Mouse (Mus musculus): Measurements from ENCODE around the gene Sox5.

Sox5 gene

GRCm38 (mm10) chr6:144052487-144052886 lies 729.3 kb downstream of the Sox5 start:
- in situ Hi-C loops (cut with MboI, MseI), result no loop called here

GRCm38 (mm10) chr6:144051316-144051715 lies 730.5 kb downstream of the Sox5 start:
- in situ Hi-C loops (cut with MboI, MseI), result no loop called here

DNA sequence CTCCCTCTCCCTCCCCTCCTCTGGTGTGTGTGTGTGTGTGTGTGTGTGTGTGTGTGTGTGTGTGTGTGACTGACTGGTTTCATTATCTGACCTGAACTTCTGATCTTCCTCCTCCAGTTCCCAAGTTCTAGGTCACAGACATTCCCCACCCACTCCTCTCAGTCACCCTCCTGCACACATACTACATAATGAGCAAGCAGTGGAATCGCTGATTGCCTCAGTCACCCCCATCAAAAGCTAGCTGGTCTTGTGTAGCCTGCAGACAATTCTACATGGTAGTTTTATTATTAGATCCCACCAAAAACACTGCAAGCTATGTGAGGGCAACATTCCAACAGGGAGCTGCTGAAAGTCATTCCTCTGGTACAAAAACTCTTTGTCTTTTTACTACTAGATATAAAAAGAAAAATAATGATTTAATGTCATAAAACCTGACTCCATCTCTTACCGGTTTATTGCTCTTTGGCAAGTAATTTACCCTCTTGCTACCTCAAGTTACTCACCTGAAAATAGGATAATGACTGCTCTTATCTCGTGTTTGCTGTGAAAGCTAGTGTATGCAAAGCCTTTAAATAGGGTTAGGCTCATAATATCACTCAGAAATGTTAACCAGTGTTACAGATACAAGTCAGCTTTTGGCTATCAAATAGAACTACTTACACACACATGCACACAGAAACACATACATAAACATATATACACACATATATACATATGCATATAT lies 733.4 kb downstream of the Sox5 start:
- in situ Hi-C loops (cut with MboI, MseI), result no loop called here

- in situ Hi-C loops (cut with MboI, MseI), result no loop called here
These were observed 736.3 kb downstream of the Sox5 start for GRCm38 (mm10) chr6:144045503-144045902.

GRCm38 (mm10) chr6:144044381-144044780 lies 737.4 kb downstream of the Sox5 start:
- in situ Hi-C loops (cut with MboI, MseI), result no loop called here

DNA sequence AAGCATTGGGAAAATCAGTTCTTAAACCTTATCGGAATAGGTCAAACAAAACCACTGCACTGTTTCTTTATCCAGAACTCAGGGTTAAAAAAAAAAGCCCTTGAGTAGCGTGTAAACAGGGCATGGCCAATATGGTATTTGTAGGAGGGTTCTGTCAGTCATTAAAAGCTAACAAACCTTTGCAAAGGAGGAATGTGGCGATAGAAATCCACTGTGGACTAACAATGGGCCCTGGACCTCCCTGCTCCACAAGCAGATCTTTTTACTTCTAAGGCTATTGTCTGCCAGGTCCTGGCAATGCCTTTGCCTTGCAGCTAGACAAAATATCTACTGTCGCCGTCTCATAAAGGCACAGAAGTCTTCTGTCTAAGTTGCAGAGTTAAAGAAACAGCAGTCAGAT lies 738.8 kb downstream of the Sox5 start:
- in situ Hi-C loops (cut with MboI, MseI), result no loop called here

DNA sequence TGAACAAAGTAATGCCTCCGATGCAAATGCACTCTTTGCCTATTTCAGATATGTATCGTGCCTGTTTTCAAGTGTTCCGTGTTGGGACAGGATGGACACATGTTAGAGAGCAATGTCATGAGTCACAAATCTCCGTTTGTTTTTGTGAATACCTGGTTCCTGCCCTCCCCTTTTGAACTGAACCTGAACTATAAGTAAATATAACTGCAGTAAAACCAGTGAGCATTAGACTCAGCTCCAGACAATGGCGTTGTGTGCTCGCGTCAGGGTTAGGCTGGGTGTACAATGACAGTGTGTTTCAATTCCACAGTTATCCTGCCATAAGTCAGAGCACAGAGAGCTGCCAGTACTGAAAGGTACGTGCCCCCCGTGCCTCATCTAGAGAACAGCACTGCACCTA lies 739.8 kb downstream of the Sox5 start:
- in situ Hi-C loops (cut with MboI, MseI), result no loop called here

DNA sequence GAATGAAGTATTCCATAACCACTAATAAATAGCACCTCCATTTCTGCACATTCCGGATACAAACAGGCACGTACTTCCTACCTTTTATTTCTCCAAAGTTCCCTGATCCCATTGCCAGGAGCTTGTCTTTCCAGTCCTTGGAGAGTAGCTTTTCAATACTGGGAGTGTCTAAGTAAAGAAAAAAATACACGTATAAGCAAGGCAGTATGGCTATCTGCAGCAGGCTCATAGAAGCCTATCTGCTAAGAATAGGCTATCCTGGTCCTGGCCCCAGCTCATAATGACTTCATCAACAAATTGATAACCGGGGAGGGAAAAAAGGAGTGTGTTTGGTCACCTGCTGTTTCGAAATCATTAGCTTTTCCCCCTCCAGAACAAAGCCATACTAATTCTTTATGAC lies 740.6 kb downstream of the Sox5 start:
- in situ Hi-C loops (cut with MboI, MseI), result no loop called here

DNA sequence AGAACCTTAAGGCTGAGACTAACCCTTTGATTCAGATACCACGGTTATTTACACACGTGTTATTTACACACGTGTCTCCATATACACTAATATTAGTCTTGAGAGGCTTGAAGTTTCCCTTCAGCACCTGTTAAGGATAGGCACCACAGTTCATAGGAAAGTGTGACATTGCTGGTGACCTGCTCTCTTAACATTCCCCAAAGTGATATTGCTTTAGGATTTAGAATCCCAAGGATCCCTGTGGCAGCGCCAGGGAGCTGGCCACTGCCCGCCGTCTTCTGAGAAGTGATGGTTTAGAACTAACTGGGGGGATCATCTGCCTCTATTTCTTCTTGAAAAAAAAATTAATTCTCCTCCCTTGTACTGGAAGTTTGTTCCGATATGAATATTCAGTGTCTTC lies 741.4 kb downstream of the Sox5 start:
- in situ Hi-C loops (cut with MboI, MseI), result no loop called here

DNA sequence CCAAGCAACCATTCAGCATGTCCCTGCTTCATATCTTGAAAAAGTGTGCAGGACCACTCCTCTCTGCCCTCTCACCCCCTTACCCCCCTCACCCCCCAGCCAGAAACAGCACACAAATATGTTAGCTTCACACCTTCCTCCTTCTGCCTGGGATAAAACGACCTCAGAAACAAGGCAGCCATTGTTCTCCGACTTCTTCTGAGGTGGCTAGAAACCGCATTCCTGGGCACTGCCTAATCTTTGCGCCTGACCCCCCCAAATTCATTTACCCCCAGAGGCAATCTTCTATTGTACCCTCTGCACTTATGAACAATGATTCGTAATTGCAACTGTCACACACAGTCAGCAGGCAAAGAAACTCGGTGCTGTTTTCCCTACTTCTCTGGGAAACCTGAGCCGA lies 742.6 kb downstream of the Sox5 start:
- in situ Hi-C loops (cut with MboI, MseI), result no loop called here

GRCm38 (mm10) chr6:144033191-144033590 lies 748.6 kb downstream of the Sox5 start:
- in situ Hi-C loops (cut with MboI, MseI), result no loop called here

DNA sequence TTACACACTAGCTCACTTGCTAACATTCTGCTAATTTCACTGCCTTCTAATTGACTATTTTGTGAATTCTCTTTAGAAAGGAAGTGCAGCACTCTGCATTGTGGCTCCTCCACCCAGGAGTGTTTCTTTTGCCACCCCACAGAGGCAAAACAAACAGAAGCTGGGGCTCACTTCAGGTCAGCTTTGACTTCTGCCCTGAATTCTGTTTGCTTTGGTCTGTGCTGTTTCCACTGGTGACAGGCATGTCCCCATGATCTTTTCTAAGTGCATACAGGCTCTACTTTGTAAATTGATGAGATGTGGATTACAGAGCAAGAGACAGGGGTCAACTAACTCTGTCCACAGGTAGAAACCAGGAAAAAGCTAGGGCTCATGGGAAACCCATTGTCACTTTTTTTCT lies 764.8 kb downstream of the Sox5 start:
- in situ Hi-C loops (cut with MboI, MseI), result no loop called here

DNA sequence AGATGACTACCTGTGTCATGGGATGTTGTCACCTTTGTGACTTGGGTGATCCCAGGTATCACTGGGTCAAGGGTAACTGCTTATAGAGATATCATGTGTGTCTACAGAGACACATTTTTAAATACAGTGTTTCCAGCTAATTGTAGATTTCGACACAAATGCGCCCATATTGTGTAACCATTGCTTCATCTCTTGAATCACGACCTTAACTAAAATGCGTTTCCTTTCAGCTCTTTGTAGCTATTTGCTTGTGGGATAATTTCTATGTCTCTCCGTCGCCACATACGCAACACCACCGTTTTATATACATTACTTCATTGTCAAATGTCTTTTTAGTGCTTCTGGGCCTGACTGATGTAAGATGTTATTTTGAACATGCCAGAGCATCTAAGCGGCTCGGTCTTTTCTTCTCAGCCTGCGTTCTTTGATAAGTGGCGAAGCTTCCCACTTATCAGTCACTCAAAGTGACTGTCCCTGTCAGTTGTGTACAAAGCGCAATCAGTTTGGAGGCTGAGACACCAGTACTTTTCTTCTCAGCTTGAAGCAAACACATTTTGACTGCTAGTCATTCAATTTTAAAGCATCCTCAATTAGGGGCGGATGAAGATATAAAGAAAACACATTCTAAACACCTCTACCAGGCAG lies 769.8 kb downstream of the Sox5 start:
- in situ Hi-C loops (cut with MboI, MseI), result no loop called here

GRCm38 (mm10) chr6:144010995-144011394 lies 770.8 kb downstream of the Sox5 start:
- in situ Hi-C loops (cut with MboI, MseI), result no loop called here

DNA sequence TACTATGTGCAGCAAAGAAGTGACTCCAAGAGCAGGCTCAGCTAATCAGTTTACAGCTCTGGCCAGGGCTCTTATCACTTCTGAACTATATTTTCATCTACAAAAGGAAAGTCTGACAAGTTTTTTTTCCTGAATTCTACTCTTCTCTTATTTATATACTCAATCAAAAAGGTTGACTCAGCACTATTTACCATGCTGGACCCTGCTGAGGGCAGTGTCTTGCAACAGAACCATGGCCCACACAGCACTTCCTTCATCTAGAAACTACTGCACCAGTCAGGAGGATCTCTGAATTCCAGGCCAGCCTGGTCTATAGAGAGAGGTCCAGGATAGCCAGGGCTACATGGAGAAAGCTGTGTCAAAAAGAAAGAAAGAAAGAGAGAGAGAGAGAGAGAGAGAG lies 771.5 kb downstream of the Sox5 start:
- in situ Hi-C loops (cut with MboI, MseI), result no loop called here

GRCm38 (mm10) chr6:144005132-144005531 lies 776.6 kb downstream of the Sox5 start:
- in situ Hi-C loops (cut with MboI, MseI), result no loop called here

DNA sequence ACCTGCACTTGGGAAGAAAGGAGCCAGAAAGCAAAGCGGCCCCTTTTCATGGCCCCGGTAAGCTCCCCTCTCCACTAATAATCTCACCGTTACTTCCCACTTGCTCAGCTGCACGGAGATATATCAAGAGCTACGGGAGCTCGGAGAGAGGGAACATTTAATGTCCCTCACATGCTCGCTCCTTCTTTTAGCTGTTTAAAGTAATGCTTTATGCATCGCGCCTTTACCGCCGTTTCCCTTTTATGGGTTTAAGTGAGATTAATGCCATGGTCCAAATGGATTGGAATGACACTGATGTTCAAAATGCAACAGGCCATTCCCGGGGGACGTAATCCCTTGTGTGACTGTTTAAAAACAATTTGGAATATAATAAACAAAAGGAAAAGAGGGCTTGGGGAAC lies 783.6 kb downstream of the Sox5 start:
- in situ Hi-C loops (cut with MboI, MseI), result loop anchor here (5.0 kb wide), 1 partner anchor 481 kb away; no protein-coding TSS in a partner anchor

DNA sequence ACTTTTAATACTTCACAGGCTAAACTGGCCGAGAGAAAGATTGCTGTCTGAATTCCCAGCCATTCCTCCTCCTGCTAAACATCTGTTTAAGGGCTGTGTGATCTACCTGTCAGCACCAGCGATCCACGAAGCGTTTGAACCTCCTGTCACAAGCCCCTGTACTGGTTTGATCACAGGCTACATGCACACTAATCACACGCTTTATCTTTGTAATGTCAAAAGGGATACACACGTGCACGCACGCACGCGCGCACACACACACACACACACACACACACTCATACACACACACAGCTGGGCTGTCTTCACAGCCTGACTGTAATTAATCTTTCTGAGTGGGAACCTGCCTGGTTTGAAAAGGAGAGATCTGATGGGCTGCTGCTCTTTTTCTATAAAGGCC lies 784.2 kb downstream of the Sox5 start:
- in situ Hi-C loops (cut with MboI, MseI), result loop anchor here (5.0 kb wide), 1 partner anchor 480 kb away; no protein-coding TSS in a partner anchor

DNA sequence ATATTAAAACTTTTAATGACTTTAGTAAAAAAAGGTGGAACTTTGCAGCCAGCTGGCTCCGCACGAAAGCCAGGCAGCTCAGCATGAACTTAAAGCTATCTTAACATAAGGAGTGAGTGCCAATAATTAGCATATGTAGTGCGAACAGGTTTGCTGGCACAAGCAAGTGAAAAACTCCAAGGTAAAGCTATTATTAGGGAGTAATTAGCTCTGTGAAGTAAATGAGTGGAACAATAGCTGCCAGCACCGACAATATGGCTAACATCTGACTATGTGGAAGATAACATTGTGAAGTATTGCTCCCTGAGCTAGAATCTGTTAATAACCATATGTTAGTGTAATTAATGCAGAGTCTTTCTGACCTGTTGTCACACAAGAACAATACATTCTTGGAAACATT lies 786.7 kb downstream of the Sox5 start:
- in situ Hi-C loops (cut with MboI, MseI), result loop anchor here (5.0 kb wide), 1 partner anchor 478 kb away; no protein-coding TSS in a partner anchor

DNA sequence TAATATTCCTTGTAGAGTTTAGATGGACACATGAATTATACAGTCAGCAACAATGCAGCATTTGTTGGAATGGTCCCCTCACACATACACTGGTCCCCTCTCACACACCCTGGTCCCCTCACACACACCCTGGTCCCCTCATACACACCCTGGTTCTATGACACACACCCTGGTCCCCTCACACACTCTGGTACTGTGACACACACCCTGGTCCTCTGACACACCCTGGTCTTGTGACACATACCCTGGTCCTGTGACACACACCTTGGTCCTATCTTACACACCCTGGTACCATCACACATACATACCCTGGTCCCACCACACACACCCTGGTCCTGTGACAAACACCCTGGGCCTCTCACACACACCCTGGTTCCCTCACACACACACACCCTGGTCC lies 794.2 kb downstream of the Sox5 start:
- in situ Hi-C loops (cut with MboI, MseI), result no loop called here

- in situ Hi-C loops (cut with MboI, MseI), result no loop called here
These were observed 801.6 kb downstream of the Sox5 start for GRCm38 (mm10) chr6:143980131-143980530.

- in situ Hi-C loops (cut with MboI, MseI), result no loop called here
These were observed 813.9 kb downstream of the Sox5 start for GRCm38 (mm10) chr6:143967724-143968400.

- in situ Hi-C loops (cut with MboI, MseI), result no loop called here
These were observed 821.3 kb downstream of the Sox5 start for GRCm38 (mm10) chr6:143960487-143960886.
